8 mouse cellular contexts compared by ENCODE assay signal in the genomic region with DNA sequence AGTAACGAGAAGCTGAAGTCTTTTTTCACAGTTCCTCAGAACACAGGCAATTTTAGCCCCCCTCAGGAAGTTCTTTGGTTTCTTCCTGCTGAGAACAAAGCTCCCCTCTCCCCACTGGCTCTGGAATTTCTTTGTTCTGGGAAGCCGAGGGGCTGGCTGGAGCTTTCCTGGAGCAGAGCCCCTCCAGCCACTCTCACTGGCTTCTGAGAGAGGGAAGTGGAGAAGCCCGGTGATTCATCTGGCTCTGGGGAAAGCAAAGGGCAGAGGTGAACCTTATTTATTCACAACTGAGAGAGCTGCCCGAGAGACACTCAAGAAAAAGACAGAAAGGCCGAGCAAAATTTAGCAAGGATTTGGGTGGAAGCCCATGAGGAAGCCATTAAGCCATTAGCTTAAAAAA.
DNase-seq lines count a peak whose midpoint lies in the region; ATAC-seq and TF ChIP-seq lines count a peak whose summit lies in the region.

No protein-coding gene starts in this region.

- intact Hi-C loops in heart, postnatal 10 days (cut with DNase I): loop anchor here (2.0 to 10.0 kb wide), 4 partner anchors 37 to 310 kb away; no protein-coding TSS in a partner anchor

- 0 out of 2 replicates have a peak overlapping the region, but pooled peaks have one; percentile 2 for H3K4me3 ChIP-seq in embryonic facial prominence, embryonic 13.5 days
- no peak overlapping the region for H3K4me3 ChIP-seq in midbrain, postnatal 0 days (ENCODE audit: low read depth, low read length)

- H3K4me1 ChIP-seq in embryonic facial prominence, embryonic 13.5 days: peaks cover 18% of the 10 kb centered on the region
- peaks cover 5% of the 10 kb centered on the region; the same call in 1 of the 2 replicates for H3K4me1 ChIP-seq in midbrain, postnatal 0 days (ENCODE audit: insufficient read depth, low read length)

- H3K9me3 ChIP-seq in embryonic facial prominence, embryonic 13.5 days: no peaks in the 10 kb centered on the region
- H3K9me3 ChIP-seq in midbrain, postnatal 0 days (ENCODE audit: low read length): no peaks in the 10 kb centered on the region

- H3K36me3 ChIP-seq in embryonic facial prominence, embryonic 13.5 days: no peaks in the 10 kb centered on the region
- no peaks in the 10 kb centered on the region for H3K36me3 ChIP-seq in midbrain, postnatal 0 days (ENCODE audit: insufficient read depth, low read length)

- peak; percentile 24 for DNase-seq in right cerebral cortex, postnatal 4 days
- DNase-seq in right cerebral cortex, adult 2 months (ENCODE audit: low spot score in 2 of 2): no peak
- DNase-seq in heart, postnatal 10 days: peak; percentile 53 to 58
- peak; percentile 66 to 70 for DNase-seq in kidney, postnatal 4 days
- DNase-seq in midbrain, postnatal 0 days (ENCODE audit: low spot score): peak; percentile 48

- peak overlapping the region; percentile 55 for H3K9ac ChIP-seq in embryonic facial prominence, embryonic 13.5 days
- H3K9ac ChIP-seq in midbrain, postnatal 0 days (replicated peaks; ENCODE audit: low read length, poor library complexity, severe bottlenecking): no peak overlapping the region; the same call in 1 of the 2 replicates

- ATAC-seq in embryonic facial prominence, embryonic 13.5 days (ENCODE audit: insufficient number of reproducible peaks, insufficient read depth, low FRiP score, low TSS enrichment, low read depth): no peak
- no peak for ATAC-seq in midbrain, postnatal 0 days (ENCODE audit: low FRiP score)
- no peak for ATAC-seq in CD4-positive, CD25-positive, alpha-beta regulatory T cell, adult 4 months
- no peak for ATAC-seq in frontal cortex, adult (ENCODE audit: low TSS enrichment)

- peak overlapping the region; percentile 91 for H3K27ac ChIP-seq in embryonic facial prominence, embryonic 13.5 days
- peak overlapping the region; percentile 87 for H3K27ac ChIP-seq in midbrain, postnatal 0 days (ENCODE audit: low read depth, low read length)

- peak overlapping the region; percentile 58 for H3K4me2 ChIP-seq in embryonic facial prominence, embryonic 13.5 days
- H3K4me2 ChIP-seq in midbrain, postnatal 0 days (ENCODE audit: low read depth, low read length, poor library complexity, severe bottlenecking): peak overlapping the region; percentile 26

- peaks cover 24% of the 10 kb centered on the region for H3K27me3 ChIP-seq in embryonic facial prominence, embryonic 13.5 days
- 0 out of 2 replicates have a peak, but pooled peaks cover 3% of the 10 kb centered on the region for H3K27me3 ChIP-seq in midbrain, postnatal 0 days (ENCODE audit: insufficient read depth, low read length)

- 2% methylated on average over 5 of the region's 5 CpGs for WGBS in embryonic facial prominence, embryonic 13.5 days
- 3% methylated on average over 5 of the region's 5 CpGs for WGBS in midbrain, postnatal 0 days

- TF ChIP-seq CTCF in midbrain, postnatal 0 days (IDR thresholded peaks at IDR 0.05): no peak

Comparison
In these comparisons a context has a peak if more than half of its experiments do, and no peak if none do; other contexts are left out.
1. DNase-seq: peak in right cerebral cortex, postnatal 4 days (single experiment), heart, postnatal 10 days (2 of 2), kidney, postnatal 4 days (2 of 2) and midbrain, postnatal 0 days (single experiment); none in right cerebral cortex, adult 2 months (0 of 2).